Mouse (Mus musculus) thymus, postnatal 0 days (tissue): ENCODE results near the gene Rab3d. TPM values are rescaled to one million over a fixed set of nuclear protein-coding genes. Genes with fewer than 3 reads are reported as not detected.

Experiments used
- DNase-seq: peaks from one replicate; pipeline ENCODE4 v3.0.0-alpha.2; 2015; ENCODE audit warnings: low spot score
- polyA plus RNA-seq: library from polyadenylated mRNA; unstranded; fragments of >200 nt; fragmentation: Nextera tagmentation; extraction: Ambion mirVana; gene quantifications from 2 replicates; pipeline ENCODE4 v1.2.1, GENCODE M21; 2015

Rab3d gene
- 14.3 and 14.7 TPM in 2 replicates for polyA plus RNA-seq

- DNase-seq = peak; percentile 98
Measured at GRCm38 (mm10) chr9:21918035-21918592, at the start of gene Rab3d. Gene Rab3d, minus strand, starts transcription at chr9:21918192.

GRCm38 (mm10) chr9:21963417-21963816 is 45.4 kb upstream of the Rab3d start, which contains the start of gene Epor:
Gene Epor, minus strand, starts transcription at chr9:21963506.
- no peak for DNase-seq

- DNase-seq = peak; percentile 74
Measured at GRCm38 (mm10) chr9:21962416-21963059, 44.5 kb upstream of the Rab3d start.

GRCm38 (mm10) chr9:21962010-21962409 is 44.0 kb upstream of the Rab3d start:
- no peak for DNase-seq

GRCm38 (mm10) chr9:21961366-21961980 is 43.5 kb upstream of the Rab3d start:
- no peak for DNase-seq

- DNase-seq = no peak
Measured at GRCm38 (mm10) chr9:21960558-21961208, 42.7 kb upstream of the Rab3d start.

- no peak for DNase-seq
Measured at GRCm38 (mm10) chr9:21960135-21960534, 42.1 kb upstream of the Rab3d start.

- no peak for DNase-seq
Measured at GRCm38 (mm10) chr9:21959244-21959643, 41.3 kb upstream of the Rab3d start.

- DNase-seq = no peak
Measured at GRCm38 (mm10) chr9:21958372-21958771, 40.4 kb upstream of the Rab3d start.

- DNase-seq = peak; percentile 99
Measured at GRCm38 (mm10) chr9:21955570-21956281, 37.7 kb upstream of the Rab3d start, which contains the start of gene Swsap1. Gene Swsap1, plus strand, starts transcription at chr9:21955755.

GRCm38 (mm10) chr9:21955225-21955569 is 37.2 kb upstream of the Rab3d start:
- DNase-seq = no peak

- DNase-seq = no peak
Measured at GRCm38 (mm10) chr9:21954635-21955034, 36.6 kb upstream of the Rab3d start.

GRCm38 (mm10) chr9:21953600-21953999 is 35.6 kb upstream of the Rab3d start:
- no peak for DNase-seq

- DNase-seq = no peak
Measured at GRCm38 (mm10) chr9:21951977-21952376, 34.0 kb upstream of the Rab3d start.

- peak; percentile 77 for DNase-seq
Measured at GRCm38 (mm10) chr9:21950322-21950721, 32.3 kb upstream of the Rab3d start.

- no peak for DNase-seq
Measured at GRCm38 (mm10) chr9:21948790-21949189, 30.8 kb upstream of the Rab3d start.

GRCm38 (mm10) chr9:21948146-21948545 is 30.2 kb upstream of the Rab3d start:
- no peak for DNase-seq

- no peak for DNase-seq
Measured at GRCm38 (mm10) chr9:21947540-21948130, 29.6 kb upstream of the Rab3d start.

- DNase-seq = no peak
Measured at GRCm38 (mm10) chr9:21944267-21944666, 26.3 kb upstream of the Rab3d start.

GRCm38 (mm10) chr9:21943638-21944037 is 25.6 kb upstream of the Rab3d start:
- no peak for DNase-seq

- DNase-seq = no peak
Measured at GRCm38 (mm10) chr9:21943046-21943445, 25.1 kb upstream of the Rab3d start.
